Mouse (Mus musculus) liver, embryonic 16.5 days (tissue): Measurements from ENCODE around the gene Liph. TPM values are rescaled to one million over a fixed set of nuclear protein-coding genes. Genes with fewer than 3 reads are reported as not detected.

ENCODE experiments used
- polyA plus RNA-seq: library from polyadenylated mRNA; unstranded; fragments of >200 nt; fragmentation: Nextera tagmentation; extraction: Ambion mirVana; gene quantifications from 2 replicates; pipeline ENCODE4 v1.2.1, GENCODE M21; 2015

Gene Liph
- polyA plus RNA-seq, 1 experiment from 2014 or later = 0.85 TPM

Other genes with a start within 250 kb of the Liph start
- 12.5 and 14.6 TPM in 2 replicates for gene Ehhadh, start 207.9 kb downstream of the Liph start, polyA plus RNA-seq
- gene Map3k13, start 201.3 kb downstream of the Liph start, polyA plus RNA-seq = 0.68 and 0.72 TPM in 2 replicates
- 13.0 and 13.8 TPM in 2 replicates for gene Tmem41a, start 48.1 kb downstream of the Liph start, polyA plus RNA-seq
- 30.2 and 30.9 TPM in 2 replicates for gene Senp2, start 13.8 kb upstream of the Liph start, polyA plus RNA-seq
- gene Igf2bp2, start 167.6 kb upstream of the Liph start, polyA plus RNA-seq = 8.3 and 8.5 TPM in 2 replicates